Mouse (Mus musculus): ENCODE measurements at regions not wholly inside any gene's neighbourhood (a gene's known extent, or its start where the extent isn't known, plus 50 kb on each side); places are given as distances from the start of the nearest gene placed in this dataset.

- Histone ChIP-seq H3K36me3 (replicated peaks; ENCODE audit: insufficient read depth, low read length) (no peaks in the 10 kb centered on the region), H3K4me2 (ENCODE audit: low read depth, low read length) (no peak overlapping the region), H3K4me1 (ENCODE audit: insufficient read depth) (no peaks in the 10 kb centered on the region), H3K4me3 (ENCODE audit: low read depth, low read length) (no peak overlapping the region), H3K27me3 (ENCODE audit: insufficient read depth, low read length) (no peaks in the 10 kb centered on the region), H3K9ac (replicated peaks) (no peak overlapping the region), H3K9me3 (ENCODE audit: low read length) (no peaks in the 10 kb centered on the region), H3K27ac (ENCODE audit: low read depth) (no peak overlapping the region)
- no peak for DNase-seq
- no peak for TF ChIP-seq CTCF (IDR thresholded peaks at IDR 0.05; ENCODE audit: low read depth)
- TF ChIP-seq EP300 (IDR thresholded peaks at IDR 0.05; ENCODE audit: low read depth) = no peak
- 80% methylated on average over 7 of the region's 7 CpGs for WGBS (ENCODE audit: insufficient replicate concordance)
- no peak for ATAC-seq
Measured at GRCm38 (mm10) chr16:49532071-49532686, 166.9 kb upstream of the Ift57 start.

GRCm38 (mm10) chr16:49533498-49533998 lies 165.5 kb upstream of the Ift57 start:
- TF ChIP-seq EP300 (IDR thresholded peaks at IDR 0.05; ENCODE audit: low read depth) (no peak), CTCF (IDR thresholded peaks at IDR 0.05; ENCODE audit: low read depth) (no peak)
- DNase-seq = no peak
- Histone ChIP-seq H3K9ac (replicated peaks) (no peak overlapping the region), H3K36me3 (replicated peaks; ENCODE audit: insufficient read depth, low read length) (no peaks in the 10 kb centered on the region), H3K27ac (ENCODE audit: low read depth) (no peak overlapping the region), H3K4me1 (ENCODE audit: insufficient read depth) (no peaks in the 10 kb centered on the region), H3K4me3 (ENCODE audit: low read depth, low read length) (no peak overlapping the region), H3K4me2 (ENCODE audit: low read depth, low read length) (no peak overlapping the region), H3K27me3 (ENCODE audit: insufficient read depth, low read length) (no peaks in the 10 kb centered on the region), H3K9me3 (ENCODE audit: low read length) (no peaks in the 10 kb centered on the region)
- ATAC-seq = peak; percentile 59; the same call in 1 of the 2 replicates
- 42% methylated on average over 4 of the region's 4 CpGs for WGBS (ENCODE audit: insufficient replicate concordance)

- Histone ChIP-seq H3K36me3 (replicated peaks; ENCODE audit: insufficient read depth, low read length) (no peaks in the 10 kb centered on the region), H3K27me3 (ENCODE audit: insufficient read depth, low read length) (no peaks in the 10 kb centered on the region), H3K4me1 (ENCODE audit: insufficient read depth) (no peaks in the 10 kb centered on the region), H3K9ac (replicated peaks) (no peak overlapping the region), H3K4me2 (ENCODE audit: low read depth, low read length) (no peak overlapping the region), H3K4me3 (ENCODE audit: low read depth, low read length) (no peak overlapping the region), H3K9me3 (ENCODE audit: low read length) (no peaks in the 10 kb centered on the region), H3K27ac (ENCODE audit: low read depth) (no peak overlapping the region)
- no peak for TF ChIP-seq CTCF (IDR thresholded peaks at IDR 0.05; ENCODE audit: low read depth)
- TF ChIP-seq EP300 (IDR thresholded peaks at IDR 0.05; ENCODE audit: low read depth) = no peak
- WGBS (ENCODE audit: insufficient replicate concordance) = 63% methylated on average over 3 of the region's 3 CpGs
- ATAC-seq (no peak), DNase-seq (no peak)
Measured at GRCm38 (mm10) chr16:49550231-49550630, 148.8 kb upstream of the Ift57 start.

- no peak overlapping the region for H3K4me2 ChIP-seq (ENCODE audit: low read depth, low read length)
- no peak overlapping the region for H3K9ac ChIP-seq (replicated peaks)
- no peaks in the 10 kb centered on the region for H3K4me1 ChIP-seq (ENCODE audit: insufficient read depth)
- TF ChIP-seq EP300 (IDR thresholded peaks at IDR 0.05; ENCODE audit: low read depth) = no peak
- TF ChIP-seq CTCF (IDR thresholded peaks at IDR 0.05; ENCODE audit: low read depth) = no peak
- H3K36me3 ChIP-seq (replicated peaks; ENCODE audit: insufficient read depth, low read length) = no peaks in the 10 kb centered on the region
- no peak for ATAC-seq
- no peaks in the 10 kb centered on the region for H3K27me3 ChIP-seq (ENCODE audit: insufficient read depth, low read length)
- WGBS (ENCODE audit: insufficient replicate concordance) = 77% methylated on average over 2 of the region's 2 CpGs
- H3K9me3 ChIP-seq (ENCODE audit: low read length) = no peaks in the 10 kb centered on the region
- DNase-seq = no peak
- no peak overlapping the region for H3K27ac ChIP-seq (ENCODE audit: low read depth)
- H3K4me3 ChIP-seq (ENCODE audit: low read depth, low read length) = no peak overlapping the region
Measured at GRCm38 (mm10) chr16:49570031-49570430, 129.0 kb upstream of the Ift57 start.

DNA sequence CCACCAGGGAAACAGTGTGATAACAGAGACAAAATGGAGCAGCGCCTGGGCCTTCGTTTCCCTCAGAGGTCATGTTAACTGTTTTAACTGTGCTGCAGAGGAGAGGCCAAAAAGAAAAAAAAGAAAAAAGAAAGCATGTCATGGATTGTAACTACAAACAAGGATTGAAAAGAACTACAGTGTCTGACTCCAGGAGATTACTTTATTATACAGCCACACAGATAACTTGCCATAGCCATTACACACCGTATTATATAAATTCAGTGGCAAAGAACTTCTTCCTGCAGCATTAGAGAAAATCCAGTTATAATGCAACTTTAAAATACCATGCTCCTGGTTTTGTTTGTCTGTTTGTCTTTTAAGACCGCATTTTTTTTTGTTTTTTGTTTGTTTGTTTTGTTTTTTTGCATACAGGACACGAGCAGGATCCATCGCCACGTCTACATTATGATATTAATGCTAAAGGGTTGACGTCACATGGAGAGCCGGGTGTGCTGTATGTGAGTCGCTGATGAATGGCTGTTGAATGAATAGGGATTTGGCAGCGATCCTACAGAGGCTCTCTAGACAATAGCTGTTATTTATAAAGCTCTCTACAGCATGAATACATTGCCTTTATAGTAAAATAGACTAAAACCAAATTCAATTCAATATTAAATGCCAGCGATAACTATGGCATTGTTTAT lies 126.4 kb upstream of the Ift57 start:
- no peaks in the 10 kb centered on the region for H3K36me3 ChIP-seq (replicated peaks; ENCODE audit: insufficient read depth, low read length)
- H3K9me3 ChIP-seq (ENCODE audit: low read length) = no peaks in the 10 kb centered on the region
- DNase-seq (no peak), ATAC-seq (no peak)
- no peak overlapping the region for H3K27ac ChIP-seq (ENCODE audit: low read depth)
- 79% methylated on average over 12 of the region's 12 CpGs for WGBS (ENCODE audit: insufficient replicate concordance)
- no peak overlapping the region for H3K9ac ChIP-seq (replicated peaks)
- no peak overlapping the region for H3K4me3 ChIP-seq (ENCODE audit: low read depth, low read length)
- no peak for TF ChIP-seq EP300 (IDR thresholded peaks at IDR 0.05; ENCODE audit: low read depth)
- TF ChIP-seq CTCF (IDR thresholded peaks at IDR 0.05; ENCODE audit: low read depth) = no peak
- H3K27me3 ChIP-seq (ENCODE audit: insufficient read depth, low read length) = no peaks in the 10 kb centered on the region
- H3K4me2 ChIP-seq (ENCODE audit: low read depth, low read length) = no peak overlapping the region
- H3K4me1 ChIP-seq (ENCODE audit: insufficient read depth) = no peaks in the 10 kb centered on the region

DNA sequence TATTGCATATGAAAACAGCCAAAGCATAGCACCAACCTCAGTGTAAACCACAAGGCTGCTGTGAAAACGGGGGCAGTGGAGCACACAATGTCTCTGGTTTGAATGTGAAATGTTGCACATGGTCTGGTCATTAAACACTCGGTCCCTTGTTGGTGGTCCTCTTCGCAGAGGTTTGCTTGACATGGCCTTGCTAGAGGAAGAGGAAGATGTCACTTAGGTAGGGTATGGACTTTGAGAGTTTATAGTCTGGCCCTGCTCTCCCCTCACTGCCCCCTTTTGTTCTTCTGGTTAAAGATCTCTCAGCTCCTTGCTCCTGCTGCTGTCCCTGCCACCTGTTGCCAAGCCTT lies 125.9 kb upstream of the Ift57 start:
- Histone ChIP-seq H3K9ac (replicated peaks) (no peak overlapping the region), H3K4me1 (ENCODE audit: insufficient read depth) (no peaks in the 10 kb centered on the region), H3K27ac (ENCODE audit: low read depth) (no peak overlapping the region), H3K9me3 (ENCODE audit: low read length) (no peaks in the 10 kb centered on the region), H3K36me3 (replicated peaks; ENCODE audit: insufficient read depth, low read length) (no peaks in the 10 kb centered on the region), H3K4me2 (ENCODE audit: low read depth, low read length) (no peak overlapping the region), H3K27me3 (ENCODE audit: insufficient read depth, low read length) (no peaks in the 10 kb centered on the region), H3K4me3 (ENCODE audit: low read depth, low read length) (no peak overlapping the region)
- no peak for TF ChIP-seq CTCF (IDR thresholded peaks at IDR 0.05; ENCODE audit: low read depth)
- TF ChIP-seq EP300 (IDR thresholded peaks at IDR 0.05; ENCODE audit: low read depth) = no peak
- DNase-seq = no peak
- 81% methylated on average over 3 of the region's 3 CpGs for WGBS (ENCODE audit: insufficient replicate concordance)
- no peak for ATAC-seq

All from liver, postnatal 0 days (tissue).